In genomic region chr17:78201221-78202058, GRCm38 (mm10) we compare ENCODE assay signal across 8 mouse cellular contexts. TPM values are rescaled to one million over a fixed set of nuclear protein-coding genes. Genes with fewer than 3 reads are reported as not detected.
DNase-seq lines count a peak whose midpoint lies in the region; ATAC-seq and TF ChIP-seq lines count a peak whose summit lies in the region.

No protein-coding gene starts in this region.

- peaks cover 54% of the 10 kb centered on the region for H3K4me1 ChIP-seq in limb, embryonic 13.5 days

- peaks cover 7% of the 10 kb centered on the region; the same call in 1 of the 2 replicates for H3K27me3 ChIP-seq in limb, embryonic 13.5 days

- TF ChIP-seq CTCF in left cerebral cortex, adult 2 months (IDR thresholded peaks at IDR 0.05), result no peak

- no peaks in the 10 kb centered on the region for H3K9me3 ChIP-seq in limb, embryonic 13.5 days

- intact Hi-C loops in left cerebral cortex, adult 2 months (cut with DNase I), result loop anchor here (5.0 kb wide), 1 partner anchor 401 kb away; no protein-coding TSS in a partner anchor

- H3K9ac ChIP-seq in limb, embryonic 13.5 days, result peak overlapping the region; percentile 92

- no peaks in the 10 kb centered on the region for H3K36me3 ChIP-seq in limb, embryonic 13.5 days

- peak overlapping the region; percentile 98 for H3K4me2 ChIP-seq in limb, embryonic 13.5 days (replicated peaks)

- peak in 1 of 2 experiments; percentile 50 for DNase-seq in left cerebral cortex, adult 2 months (ENCODE audit: extremely low spot score in 1 of 2, low spot score in 2 of 2)
- DNase-seq in left cerebral cortex, adult 9 months (ENCODE audit: low spot score in 2 of 2), result no peak
- peak; percentile 45 for DNase-seq in R1 (ENCODE audit: low read depth, low spot score)
- peak; percentile 65 for DNase-seq in embryo, embryonic 11 days
- DNase-seq in heart, postnatal 4 days, result peak; percentile 49
- DNase-seq in neural tube, embryonic 10.5 days (ENCODE audit: extremely low spot score, low spot score), result peak; percentile 66

- H3K4me3 ChIP-seq in left cerebral cortex, adult 2 months, result peak overlapping the region; percentile 86
- H3K4me3 ChIP-seq in limb, embryonic 13.5 days, result peak overlapping the region; percentile 90

- peak; percentile 22; the same call in 1 of the 2 replicates for ATAC-seq in limb, embryonic 13.5 days (ENCODE audit: low FRiP score, low read depth)
- ATAC-seq in frontal cortex, adult (ENCODE audit: low TSS enrichment), result no peak

- under 1% methylated on average over 39 of the region's 39 CpGs for WGBS in limb, embryonic 13.5 days

- peak overlapping the region; percentile 72 for H3K27ac ChIP-seq in left cerebral cortex, adult 2 months
- H3K27ac ChIP-seq in limb, embryonic 13.5 days, result peak overlapping the region; percentile 98; the same call in 1 of the 2 replicates

RNA-seq across cellular contexts. Expression of gene Crim1, which starts 1.4 kb away (rescaled TPM):
- total RNA-seq in left cerebral cortex, adult 2 months (2021), result 10 to 100 TPM; 83.3 to 93.1 TPM
- 10 to 100 TPM; 40.1 to 42.1 TPM for total RNA-seq in heart, postnatal 4 days (2021)
- 7.0 and 7.4 TPM in 2 replicates for polyA plus RNA-seq in limb, embryonic 13.5 days (2015; fragmentation: Nextera tagmentation; extraction: Ambion mirVana)

Comparison
In these comparisons a context has a peak if more than half of its experiments do, and no peak if none do; other contexts are left out.
1. DNase-seq: peak in R1 (single experiment), embryo, embryonic 11 days (single experiment), heart, postnatal 4 days (single experiment) and neural tube, embryonic 10.5 days (single experiment); none in left cerebral cortex, adult 9 months (0 of 2).